Mouse (Mus musculus) thymus, postnatal 4 days (tissue): ENCODE measurements around the gene Mroh2a.

Source experiments
- DNase-seq: peaks from one replicate; pipeline ENCODE4 v3.0.0; 2021

Mroh2a gene

DNA sequence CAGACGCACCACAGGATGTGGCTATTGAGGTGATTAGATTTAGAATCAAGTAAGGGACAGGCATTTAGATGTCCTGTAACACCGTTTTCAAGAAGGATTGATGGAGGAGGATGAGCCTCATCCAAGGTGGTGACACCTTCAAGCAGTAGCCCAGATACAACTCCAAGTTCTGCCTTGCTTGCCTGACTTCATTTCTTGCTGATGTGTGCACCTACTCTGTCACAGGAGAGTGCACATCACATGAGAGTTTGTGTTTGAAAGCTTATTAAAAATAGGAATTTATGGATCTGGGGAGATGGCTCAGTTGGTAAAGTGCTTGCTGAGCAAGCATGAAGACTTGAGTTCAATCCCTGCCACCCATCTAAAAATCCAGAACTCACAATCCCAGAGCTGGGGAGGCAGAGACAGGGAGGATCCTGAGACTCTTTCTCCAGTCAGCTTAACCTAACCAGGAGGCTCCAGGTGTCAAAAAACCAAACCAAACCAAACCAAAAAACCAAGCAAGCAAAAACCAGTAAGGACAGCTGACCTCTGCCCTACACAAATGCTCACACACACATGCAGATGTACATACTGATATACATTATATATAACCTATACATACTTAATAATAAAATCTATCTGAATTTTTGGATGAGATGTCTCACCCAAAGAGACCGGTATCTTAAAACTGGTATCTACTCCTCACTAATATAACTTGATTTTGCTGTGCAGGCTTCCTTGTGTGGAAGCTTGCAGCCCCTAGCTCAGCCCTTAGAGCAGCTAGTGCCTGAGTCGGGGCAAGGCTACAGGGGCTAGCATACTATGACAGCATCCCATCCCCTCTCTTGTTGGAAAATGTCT is 72.1 kb downstream of the Mroh2a start:
- DNase-seq, result no peak

DNA sequence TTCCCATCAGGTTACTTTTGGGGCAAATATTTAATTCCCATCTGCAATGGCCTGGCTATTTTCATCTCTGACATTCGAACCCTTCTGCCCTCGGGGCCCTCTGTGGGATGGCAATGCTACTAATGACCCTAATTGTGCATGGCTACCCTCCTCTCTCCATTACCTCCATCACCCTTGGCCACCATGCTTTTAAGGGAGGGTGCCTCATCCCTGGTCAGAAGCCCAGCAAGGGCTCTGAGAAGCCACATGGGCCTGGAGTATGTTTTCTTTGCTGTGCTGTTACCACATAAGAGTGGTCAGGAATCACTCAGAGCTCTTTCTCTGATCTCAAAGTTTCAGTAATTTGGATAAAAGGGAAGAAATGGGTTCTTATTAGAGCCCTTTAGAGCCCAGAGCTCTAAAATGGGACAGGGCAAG is 72.8 kb downstream of the Mroh2a start:
- no peak for DNase-seq

DNA sequence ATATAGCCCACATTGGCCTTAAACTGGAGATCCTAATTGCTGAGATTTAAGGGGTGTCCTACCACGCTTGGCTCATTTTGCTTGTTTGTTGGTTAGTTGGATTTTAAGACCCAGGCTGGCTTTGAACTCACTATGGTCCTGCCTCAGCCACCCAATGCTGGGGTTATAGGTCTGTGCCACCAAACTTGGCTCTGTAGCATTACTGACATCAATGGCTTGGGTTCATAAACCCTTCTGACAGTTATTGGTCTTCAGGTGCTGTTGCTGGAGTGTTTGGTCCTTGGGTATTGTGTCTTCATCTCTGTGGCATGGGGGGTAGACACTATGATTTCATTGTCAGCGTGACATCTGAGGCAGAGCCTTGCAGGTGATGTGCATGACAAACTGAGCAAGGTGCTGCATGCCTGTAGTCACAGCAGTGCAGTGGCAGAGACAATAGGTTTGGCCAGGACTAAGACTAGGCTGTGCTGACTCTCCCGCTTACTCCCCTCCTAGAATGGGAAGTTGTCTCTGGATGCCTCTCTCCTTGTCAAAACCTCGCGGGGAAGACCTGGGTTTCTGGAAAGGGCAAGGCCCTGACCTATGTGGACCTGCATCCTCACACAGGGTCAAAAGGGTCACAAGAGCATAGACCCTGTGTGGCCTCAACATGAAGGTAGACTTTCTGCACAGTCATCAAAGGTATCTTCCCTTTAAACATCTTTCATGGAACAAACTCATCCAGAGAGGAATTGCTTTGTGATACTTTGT is 73.7 kb downstream of the Mroh2a start:
- DNase-seq, result no peak

DNA sequence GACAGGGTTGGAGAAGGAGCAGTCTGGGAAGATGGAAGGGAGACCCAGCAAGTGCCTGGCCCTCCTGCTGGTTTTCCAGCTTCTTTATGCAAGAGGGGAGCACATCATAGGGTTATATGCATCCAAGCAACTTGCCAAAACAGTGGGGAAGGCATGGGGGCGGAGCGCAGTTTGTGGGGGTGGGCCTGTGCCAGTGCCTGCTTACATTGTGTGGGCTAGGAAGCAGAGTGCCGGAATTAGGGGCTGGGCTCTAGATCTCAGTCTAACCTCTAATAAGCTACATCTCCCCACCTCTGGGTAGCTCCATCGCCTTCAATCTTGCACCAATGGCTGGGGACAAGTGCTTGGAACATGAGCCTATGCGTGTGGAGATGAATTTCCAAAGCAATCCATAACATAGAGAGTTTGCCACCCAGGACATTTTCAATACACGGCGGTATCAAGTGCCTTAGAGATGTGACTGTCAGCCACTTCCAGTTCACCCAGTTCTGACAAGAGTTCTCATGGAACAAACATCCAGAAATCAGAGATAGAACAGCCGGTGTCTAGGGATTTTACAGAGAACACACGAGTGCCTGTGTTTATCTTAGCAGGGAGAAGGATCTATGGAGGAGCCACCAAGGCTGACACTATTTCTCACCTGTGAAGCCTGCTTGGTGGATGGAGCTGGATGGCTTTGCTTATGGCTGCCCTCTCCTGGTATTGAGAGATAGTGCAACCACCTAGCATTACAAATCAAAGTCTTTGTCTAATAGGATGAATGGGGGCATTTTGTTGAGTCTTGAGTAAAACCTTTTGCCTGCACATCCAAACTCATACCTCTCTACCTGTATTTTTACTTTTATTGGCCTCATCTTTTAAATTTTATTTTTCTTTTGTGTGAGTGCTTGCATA is 74.6 kb downstream of the Mroh2a start:
- no peak for DNase-seq

DNA sequence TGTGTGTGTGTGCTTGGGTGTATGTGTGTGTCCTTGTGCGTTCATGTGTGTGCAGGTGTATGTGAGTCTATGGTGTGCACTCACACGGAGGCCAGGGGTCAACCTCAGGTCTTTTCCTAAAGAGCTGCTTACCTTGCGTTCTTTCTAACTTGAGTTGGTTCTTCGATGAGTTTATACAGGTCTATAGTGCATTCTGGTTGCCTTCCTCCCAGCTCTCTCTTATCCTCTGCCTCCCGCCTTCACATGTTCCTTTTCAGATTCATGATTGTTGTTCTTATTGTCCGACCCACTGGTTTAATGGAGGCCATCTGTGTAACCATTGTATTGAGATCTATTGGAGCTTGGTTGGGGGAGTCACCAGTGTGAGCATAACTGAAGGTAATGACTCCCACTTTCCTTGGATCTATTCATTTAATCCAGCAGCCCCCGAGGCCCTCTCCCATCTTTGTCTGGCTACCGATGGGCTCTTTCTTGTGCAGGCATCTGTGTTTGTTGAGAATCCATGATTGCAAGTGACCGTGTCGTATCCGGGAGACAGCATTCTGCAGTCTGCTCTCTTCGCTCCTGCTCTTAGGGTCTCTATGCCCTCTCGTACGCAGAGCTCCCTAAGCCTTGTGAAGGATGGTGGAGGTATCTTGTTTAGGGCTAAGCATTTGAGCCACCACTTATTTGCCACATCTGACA is 75.4 kb downstream of the Mroh2a start:
- no peak for DNase-seq

DNA sequence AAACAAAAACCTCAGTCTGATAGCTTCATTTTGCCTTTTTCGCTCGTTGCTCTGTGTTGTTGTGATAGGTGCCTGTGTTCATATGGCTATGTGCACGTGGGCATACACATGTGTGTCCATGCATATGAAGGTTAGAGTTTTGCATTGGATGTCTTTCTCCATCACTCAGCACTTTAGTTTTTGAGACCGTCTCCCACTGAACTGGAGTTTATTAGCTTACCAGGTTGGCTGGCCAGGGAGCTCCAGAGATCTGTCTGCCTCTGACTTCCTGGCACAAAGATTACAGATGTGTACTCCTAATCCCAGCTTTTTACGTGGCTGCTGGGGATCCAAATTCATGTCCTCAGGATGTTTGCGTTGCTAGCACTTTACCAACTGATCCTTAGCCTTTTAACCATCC is 77.0 kb downstream of the Mroh2a start:
- DNase-seq, result no peak

DNA sequence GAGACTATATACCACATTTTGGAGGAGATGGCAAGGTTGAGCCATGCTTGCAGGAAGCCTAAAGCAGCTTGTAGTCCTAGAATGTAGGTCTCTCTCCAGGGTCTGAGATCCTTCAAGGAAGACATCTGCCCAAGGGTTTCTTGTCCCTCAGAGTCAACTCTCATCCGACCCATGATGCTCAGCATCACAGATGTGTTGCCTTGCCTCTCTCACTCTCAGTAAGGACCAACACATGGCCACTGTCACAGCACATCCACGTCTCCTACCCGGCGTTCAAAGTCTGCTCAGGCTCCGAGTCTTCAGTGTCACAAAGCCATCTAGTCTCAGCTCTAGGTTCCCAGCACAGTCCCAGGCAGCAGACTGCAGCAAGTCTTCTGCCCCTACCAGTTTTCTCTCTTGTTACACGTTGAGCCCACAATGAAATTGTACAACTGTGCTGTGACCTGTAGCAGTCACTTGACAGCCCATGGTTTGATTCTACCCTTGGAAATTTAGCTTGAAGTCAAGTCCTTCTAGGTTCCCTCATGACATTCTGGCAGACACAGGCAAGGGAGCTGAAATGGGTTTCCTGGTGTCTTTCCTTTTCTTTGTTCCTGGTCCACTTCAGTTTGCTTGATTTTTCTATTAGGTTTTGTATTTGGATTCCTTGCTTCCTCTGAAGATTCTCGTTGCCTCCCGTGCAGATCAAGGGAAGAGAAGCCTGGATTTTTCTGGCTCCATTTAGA is 77.6 kb downstream of the Mroh2a start:
- no peak for DNase-seq

DNA sequence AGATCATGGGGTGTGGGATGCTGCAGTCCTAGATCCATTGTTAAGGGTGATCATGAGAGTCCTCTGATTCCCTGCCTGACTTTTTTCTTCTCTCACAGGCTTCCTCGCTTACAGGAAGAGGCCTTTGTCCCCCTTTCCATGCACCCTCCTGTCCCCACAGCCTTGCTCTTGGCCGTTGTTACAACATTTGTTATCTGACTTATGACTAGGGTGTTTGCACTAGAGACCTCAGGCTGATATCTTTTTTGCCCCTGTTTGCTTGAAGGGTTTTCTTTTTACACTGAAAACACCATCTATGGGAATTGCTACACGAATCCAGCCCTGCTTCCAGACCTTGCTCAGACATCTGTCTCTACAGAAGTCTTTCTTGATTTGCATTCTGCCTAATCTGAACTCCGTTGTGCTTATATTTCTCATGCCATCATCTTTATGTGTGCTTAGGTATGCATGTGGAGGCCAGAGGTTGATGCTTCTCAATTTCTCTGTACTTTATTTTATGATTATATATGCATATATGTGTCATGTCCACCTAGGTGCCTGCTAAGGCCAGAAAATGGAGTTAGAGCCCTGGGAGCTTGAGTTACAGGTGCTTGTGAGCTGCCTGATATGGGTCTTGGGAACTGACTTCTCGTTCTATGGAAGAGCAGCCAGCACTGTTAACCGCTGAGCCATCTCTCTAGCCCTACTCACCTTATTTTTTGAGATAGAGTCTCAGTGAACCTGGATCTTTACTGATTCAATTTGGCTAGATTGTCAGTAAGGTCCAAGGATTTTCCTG is 78.4 kb downstream of the Mroh2a start:
- DNase-seq, result no peak

DNA sequence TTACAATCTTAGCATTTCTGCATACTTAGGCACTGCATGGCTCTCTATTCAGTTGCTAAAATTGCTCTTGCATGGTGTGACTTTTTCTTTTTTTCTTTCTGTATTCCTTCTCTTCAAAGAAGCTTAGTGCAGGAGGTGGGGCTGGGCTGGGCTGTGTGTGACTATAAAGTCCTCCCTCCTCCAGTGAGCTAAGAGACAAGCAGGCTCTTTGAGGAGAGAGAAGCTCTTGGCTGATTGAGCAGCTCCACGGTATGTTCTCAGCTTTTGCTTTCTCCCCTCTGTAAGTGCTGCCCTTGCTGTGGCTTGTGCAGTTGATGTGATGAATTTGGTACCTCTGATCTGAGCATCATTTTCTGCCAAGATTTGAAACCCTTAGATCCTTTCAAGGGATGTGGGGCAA is 79.8 kb downstream of the Mroh2a start:
- no peak for DNase-seq

DNA sequence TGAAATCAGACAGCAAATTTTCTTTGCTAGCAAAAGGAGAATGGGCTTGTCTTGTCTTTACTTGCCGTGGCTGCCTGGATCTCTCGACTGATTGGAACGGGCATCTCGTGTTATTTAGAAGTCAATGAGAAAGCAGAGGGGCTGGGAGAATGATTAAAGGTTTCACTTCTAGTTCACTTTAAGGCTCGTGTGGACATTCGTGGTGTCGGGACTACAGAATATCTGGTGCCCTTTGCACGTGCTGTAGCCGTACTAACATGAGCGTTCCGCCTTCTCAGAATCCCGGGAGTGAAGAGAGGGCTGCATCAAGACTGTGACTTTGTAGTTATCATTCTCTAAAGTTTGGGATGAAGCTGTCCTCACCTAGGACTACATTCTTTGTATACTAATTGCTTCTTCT is 80.4 kb downstream of the Mroh2a start:
- no peak for DNase-seq

DNA sequence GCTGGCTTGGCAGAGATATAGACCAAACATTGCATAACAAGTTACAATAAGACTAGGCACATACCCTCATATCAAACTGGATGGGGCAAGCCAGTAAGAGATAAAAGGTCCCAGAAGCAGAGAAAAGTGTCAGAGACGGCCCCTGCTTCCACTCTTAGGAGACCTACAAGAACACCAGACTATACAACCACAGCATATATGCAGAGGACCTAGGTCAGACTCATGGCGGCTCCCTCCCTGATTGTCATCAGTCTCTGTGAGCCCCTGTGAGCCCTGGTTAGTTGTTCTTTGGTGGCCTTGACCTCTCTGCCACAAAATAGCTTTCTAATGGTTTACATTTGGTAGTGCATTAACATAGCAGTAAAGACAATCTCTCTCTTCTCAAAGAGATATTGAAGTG is 82.2 kb downstream of the Mroh2a start:
- no peak for DNase-seq

DNA sequence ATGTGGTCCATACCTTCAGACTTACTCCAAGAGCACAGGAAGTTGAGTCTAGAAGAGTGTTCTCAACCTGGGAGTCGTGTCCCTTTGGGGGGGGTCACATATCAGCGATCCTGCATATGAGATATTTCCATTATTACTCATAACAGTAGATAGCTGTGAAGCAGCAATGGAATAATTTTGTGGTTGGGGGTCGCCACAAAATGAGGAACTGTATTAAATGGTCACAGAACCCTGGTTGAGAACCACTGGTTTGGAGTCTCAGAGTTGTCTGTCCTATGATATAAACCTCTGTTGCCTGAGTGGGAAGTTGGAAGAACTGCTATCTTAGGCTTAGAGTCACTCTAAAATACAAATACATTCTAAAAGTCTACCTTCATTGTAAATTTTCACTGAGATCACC is 83.1 kb downstream of the Mroh2a start:
- no peak for DNase-seq

DNA sequence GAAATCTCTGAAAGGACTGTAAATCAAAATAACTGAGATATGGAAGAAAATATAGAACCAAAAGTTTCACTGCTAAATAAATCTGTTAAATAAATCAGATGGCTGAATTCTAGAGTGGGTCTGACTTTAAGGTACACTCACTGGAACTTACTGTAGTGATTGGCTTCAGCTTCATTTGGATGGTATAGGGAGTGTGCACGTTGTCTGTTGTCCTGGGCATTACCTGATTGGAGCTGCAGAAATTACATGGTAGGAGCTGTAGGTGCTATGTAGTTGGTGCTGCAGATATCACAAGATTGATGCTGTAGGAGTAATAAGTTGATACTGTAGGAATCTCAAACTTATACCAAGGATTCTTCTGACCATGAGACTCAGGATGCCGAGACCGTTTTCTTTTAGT is 83.6 kb downstream of the Mroh2a start:
- DNase-seq, result no peak
